Mouse (Mus musculus) ES-Bruce4 (cell line): ENCODE measurements around the gene Xrcc3. TPM values are rescaled to one million over a fixed set of nuclear protein-coding genes. Genes with fewer than 3 reads are reported as not detected.

ENCODE experiments used
- H3K27ac ChIP-seq: 2 replicates; pipeline ENCODE4 v1.5.1; 2012; ENCODE audit warnings: low read length, inconsistent platforms; ENCODE audit not compliant: insufficient read depth
- H3K27me3 ChIP-seq: 2 replicates; pipeline ENCODE4 v1.6.1; 2012; ENCODE audit warnings: mild to moderate bottlenecking, low read length, inconsistent platforms; ENCODE audit not compliant: control insufficient read depth, poor library complexity, insufficient read depth, severe bottlenecking
- H3K36me3 ChIP-seq: 2 replicates; pipeline ENCODE4 v1.6.1; 2012; ENCODE audit warnings: inconsistent platforms, mild to moderate bottlenecking, low read length, moderate library complexity; ENCODE audit not compliant: control insufficient read depth, poor library complexity, insufficient read depth, severe bottlenecking
- H3K4me1 ChIP-seq: one replicate; pipeline ENCODE4 v1.8.1; 2011; ENCODE audit warnings: low read length; ENCODE audit not compliant: control insufficient read depth, insufficient read depth
- H3K4me3 ChIP-seq: 2 replicates; pipeline ENCODE4 v1.5.1; 2011; ENCODE audit warnings: low read depth, mild to moderate bottlenecking, low read length
- H3K9ac ChIP-seq: 2 replicates; pipeline ENCODE4 v1.6.1; 2012; ENCODE audit warnings: low read depth, mild to moderate bottlenecking, inconsistent platforms; ENCODE audit not compliant: poor library complexity, severe bottlenecking
- H3K9me3 ChIP-seq: replicated peaks from 2 replicates; pipeline ENCODE4 v1.6.1; 2012; ENCODE audit warnings: mild to moderate bottlenecking, low read length, inconsistent platforms; ENCODE audit not compliant: control insufficient read depth, poor library complexity, insufficient read depth, severe bottlenecking
- CTCF ChIP-seq: IDR thresholded peaks from one replicate; pipeline ENCODE4 v1.8.1; 2011; ENCODE audit warnings: low read depth, low read length
- EP300 ChIP-seq: IDR thresholded peaks from 2 replicates; pipeline ENCODE4 v1.6.1; 2011; ENCODE audit warnings: low read depth, low read length; ENCODE audit not compliant: insufficient read depth
- POLR2A ChIP-seq: IDR thresholded peaks from one replicate; pipeline ENCODE4 v1.8.1; 2011; ENCODE audit warnings: low read length; ENCODE audit not compliant: insufficient read depth
- polyA plus RNA-seq: library from polyadenylated mRNA; stranded (reverse); fragments of >200 nt; gene quantifications from 2 replicates; pipeline ENCODE4 v1.2.4, GENCODE M21; 2011; ENCODE audit warnings: low read depth; ENCODE audit not compliant: missing spikeins, insufficient read depth, insufficient read length

The Xrcc3 gene
- polyA plus RNA-seq, 1 experiment: 14.3 TPM

- Histone ChIP-seq H3K27me3 (no peaks in the 10 kb centered on the region), H3K36me3 (peaks cover 21% of the 10 kb centered on the region), H3K4me3 (no peak overlapping the region), H3K9me3 (no peaks in the 10 kb centered on the region), H3K4me1 (peaks cover 2% of the 10 kb centered on the region), H3K27ac (no peak overlapping the region), H3K9ac (no peak overlapping the region)
- TF ChIP-seq EP300: no peak
- no peak for TF ChIP-seq CTCF
These were observed 35.8 kb downstream of the Xrcc3 start for GRCm38 (mm10) chr12:111777919-111778318.

GRCm38 (mm10) chr12:111774845-111775244 lies 38.8 kb downstream of the Xrcc3 start:
- Histone ChIP-seq H3K27ac (no peak overlapping the region), H3K4me3 (no peak overlapping the region), H3K27me3 (no peaks in the 10 kb centered on the region), H3K4me1 (no peaks in the 10 kb centered on the region), H3K9me3 (no peaks in the 10 kb centered on the region), H3K9ac (no peak overlapping the region), H3K36me3 (peaks cover 17% of the 10 kb centered on the region)
- TF ChIP-seq EP300 (no peak), CTCF (no peak), POLR2A (no peak)

GRCm38 (mm10) chr12:111774156-111774555 lies 39.5 kb downstream of the Xrcc3 start:
- H3K9me3 ChIP-seq: no peaks in the 10 kb centered on the region
- TF ChIP-seq CTCF (no peak), EP300 (no peak)
- peaks cover 17% of the 10 kb centered on the region for H3K36me3 ChIP-seq
- no peak overlapping the region for H3K27ac ChIP-seq
- peak overlapping the region; percentile 5; the same call in 1 of the 2 replicates for H3K4me3 ChIP-seq
- no peaks in the 10 kb centered on the region for H3K4me1 ChIP-seq
- no peak overlapping the region for H3K9ac ChIP-seq
- H3K27me3 ChIP-seq: no peaks in the 10 kb centered on the region

GRCm38 (mm10) chr12:111770651-111771050 lies 43.0 kb downstream of the Xrcc3 start:
- Histone ChIP-seq H3K27ac (no peak overlapping the region), H3K4me3 (no peak overlapping the region), H3K9me3 (no peaks in the 10 kb centered on the region), H3K27me3 (no peaks in the 10 kb centered on the region), H3K36me3 (peaks cover 7% of the 10 kb centered on the region; the same call in 1 of the 2 replicates), H3K4me1 (peaks cover 2% of the 10 kb centered on the region), H3K9ac (no peak overlapping the region)
- no peak for TF ChIP-seq CTCF
- TF ChIP-seq POLR2A: no peak
- no peak for TF ChIP-seq EP300

- no peaks in the 10 kb centered on the region for H3K27me3 ChIP-seq
These were observed 43.7 kb downstream of the Xrcc3 start for GRCm38 (mm10) chr12:111769816-111770577.

GRCm38 (mm10) chr12:111769306-111769705 lies 44.4 kb downstream of the Xrcc3 start:
- Histone ChIP-seq H3K4me1 (peaks cover 4% of the 10 kb centered on the region), H3K4me3 (no peak overlapping the region), H3K36me3 (0 out of 2 replicates have a peak, but pooled peaks cover 5% of the 10 kb centered on the region), H3K9me3 (no peaks in the 10 kb centered on the region), H3K27me3 (no peaks in the 10 kb centered on the region), H3K9ac (no peak overlapping the region), H3K27ac (no peak overlapping the region)
- TF ChIP-seq CTCF: peak; percentile 29
- TF ChIP-seq EP300: no peak
- no peak for TF ChIP-seq POLR2A

More at GRCm38 (mm10) chr12:111769816-111770577, 43.7 kb downstream of the Xrcc3 start:
- no peak for TF ChIP-seq CTCF
- TF ChIP-seq EP300: no peak
- TF ChIP-seq POLR2A: no peak
- 0 out of 2 replicates have a peak, but pooled peaks cover 5% of the 10 kb centered on the region for H3K36me3 ChIP-seq
- no peak overlapping the region for H3K4me3 ChIP-seq
- peaks cover 4% of the 10 kb centered on the region for H3K4me1 ChIP-seq
- H3K27ac ChIP-seq: no peak overlapping the region
- no peaks in the 10 kb centered on the region for H3K9me3 ChIP-seq
- no peak overlapping the region for H3K9ac ChIP-seq
